Mouse (Mus musculus) spleen, adult 2 months (tissue): ENCODE measurements around the gene Med16.

Experiments used
- CTCF ChIP-seq: fragments of 200-500 bp; IDR thresholded peaks from 2 replicates; pipeline ENCODE4 v1.5.1; 2011; ENCODE audit warnings: mild to moderate bottlenecking, inconsistent platforms; ENCODE audit not compliant: insufficient read depth, insufficient read length, insufficient replicate concordance; ENCODE audit errors: extremely low read depth
- POLR2A ChIP-seq: fragments of 200-500 bp; IDR thresholded peaks from 2 replicates; pipeline ENCODE4 v1.6.1; 2011; ENCODE audit warnings: low read depth, low read length, inconsistent platforms

DNA sequence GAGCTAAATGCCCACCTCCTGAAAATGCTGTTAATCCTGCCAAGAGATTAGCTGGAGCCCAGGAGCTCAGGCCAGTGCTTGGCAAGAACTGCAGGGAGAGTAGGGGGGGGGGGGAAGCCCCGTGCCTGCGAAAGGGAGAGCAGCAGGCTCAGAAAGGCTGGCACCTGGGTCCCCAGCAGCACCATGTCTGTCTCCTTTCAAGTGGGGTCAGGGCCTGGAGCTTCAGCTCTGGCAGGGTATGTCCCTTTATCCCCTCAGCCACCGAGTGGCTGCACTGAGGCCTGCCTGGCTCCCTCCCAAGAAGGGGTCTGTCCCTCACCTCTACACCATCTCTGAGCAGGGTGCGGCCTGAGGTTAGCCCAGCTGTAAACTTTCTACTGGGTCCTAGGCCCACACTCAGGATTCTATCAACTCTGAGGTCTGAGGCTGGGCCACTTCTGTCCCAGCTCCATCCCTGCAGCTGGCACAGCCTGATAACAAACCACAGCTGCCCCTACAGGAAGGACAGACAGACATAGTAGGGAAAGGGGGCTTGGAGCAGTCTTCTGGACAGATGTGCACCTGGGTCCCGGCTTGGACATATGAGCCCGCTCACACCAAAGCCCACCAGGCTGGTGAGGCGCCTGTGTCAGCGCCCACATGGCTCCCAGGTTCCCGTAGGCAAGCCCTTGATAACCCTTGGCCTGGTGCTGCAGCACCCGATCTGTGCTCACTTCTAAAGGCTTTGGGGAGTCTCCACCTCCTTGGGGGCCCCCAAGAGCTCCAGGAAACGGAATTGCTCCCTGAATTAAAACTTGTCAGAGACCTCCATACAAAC, 5.6 kb upstream of the Med16 start:
- TF ChIP-seq CTCF (no peak), POLR2A (no peak)
